Mouse (Mus musculus): ENCODE data around the gene Gzmd.
"Not testable (repeated sequence)": the region's sequence is repeated elsewhere in the genome, so short reads cannot be mapped to it uniquely, and the experiment has no call there.

Gene Gzmd

GRCm38 (mm10) chr14:56132508-56132907 lies at the start of gene Gzmd:
Gene Gzmd, minus strand, starts transcription at chr14:56132608.
- DNase-seq (ENCODE audit: low read depth, low spot score) = not testable (repeated sequence)

GRCm38 (mm10) chr14:56177651-56178050 lies 45.2 kb upstream of the Gzmd start:
- DNase-seq (ENCODE audit: low read depth, low spot score) = peak; percentile 71

GRCm38 (mm10) chr14:56174499-56174898 lies 42.1 kb upstream of the Gzmd start, which contains the start of gene Gzmn:
Gene Gzmn, minus strand, starts transcription at chr14:56174599.
- DNase-seq (ENCODE audit: low read depth, low spot score) = no peak

GRCm38 (mm10) chr14:56173396-56173795 lies 41.0 kb upstream of the Gzmd start:
- DNase-seq (ENCODE audit: low read depth, low spot score) = no peak

- no peak for DNase-seq (ENCODE audit: low read depth, low spot score)
Measured at GRCm38 (mm10) chr14:56172744-56173143, 40.3 kb upstream of the Gzmd start.

- no peak for DNase-seq (ENCODE audit: low read depth, low spot score)
Measured at GRCm38 (mm10) chr14:56168009-56168408, 35.6 kb upstream of the Gzmd start.

GRCm38 (mm10) chr14:56162109-56162508 lies 29.7 kb upstream of the Gzmd start:
- DNase-seq (ENCODE audit: low read depth, low spot score) = no peak

GRCm38 (mm10) chr14:56159479-56159878 lies 27.1 kb upstream of the Gzmd start, which contains the start of gene Gzmg:
Gene Gzmg, minus strand, starts transcription at chr14:56159579.
- DNase-seq (ENCODE audit: low read depth, low spot score) = not testable (repeated sequence)

- peak; percentile 40 for DNase-seq (ENCODE audit: low read depth, low spot score)
Measured at GRCm38 (mm10) chr14:56155340-56155739, 22.9 kb upstream of the Gzmd start.

- not testable (repeated sequence) for DNase-seq (ENCODE audit: low read depth, low spot score)
Measured at GRCm38 (mm10) chr14:56133675-56134074, 1.3 kb upstream of the Gzmd start.

GRCm38 (mm10) chr14:56128341-56128740 lies 4.1 kb downstream of the Gzmd start:
- DNase-seq (ENCODE audit: low read depth, low spot score) = peak; percentile 36

- DNase-seq (ENCODE audit: low read depth, low spot score) = no peak
Measured at GRCm38 (mm10) chr14:56123516-56123915, 8.9 kb downstream of the Gzmd start.

GRCm38 (mm10) chr14:56120525-56120924 lies 11.9 kb downstream of the Gzmd start, which contains the start of gene Gzme:
Gene Gzme, minus strand, starts transcription at chr14:56120625.
- DNase-seq (ENCODE audit: low read depth, low spot score) = no peak

- peak; percentile 74 for DNase-seq (ENCODE audit: low read depth, low spot score)
Measured at GRCm38 (mm10) chr14:56115531-56116310, 16.7 kb downstream of the Gzmd start.

- DNase-seq (ENCODE audit: low read depth, low spot score) = no peak
Measured at GRCm38 (mm10) chr14:56105447-56106180, 26.8 kb downstream of the Gzmd start.

- DNase-seq (ENCODE audit: low read depth, low spot score) = no peak
Measured at GRCm38 (mm10) chr14:56105016-56105415, 27.4 kb downstream of the Gzmd start.

- DNase-seq (ENCODE audit: low read depth, low spot score) = no peak
Measured at GRCm38 (mm10) chr14:56103452-56103851, 29.0 kb downstream of the Gzmd start.

GRCm38 (mm10) chr14:56102386-56102785 lies 30.0 kb downstream of the Gzmd start, which contains the start of gene Ctsg:
Gene Ctsg, minus strand, starts transcription at chr14:56102574.
- DNase-seq (ENCODE audit: low read depth, low spot score) = no peak

- DNase-seq (ENCODE audit: low read depth, low spot score) = peak; percentile 79
Measured at GRCm38 (mm10) chr14:56098940-56099339, 33.5 kb downstream of the Gzmd start.

- DNase-seq (ENCODE audit: low read depth, low spot score) = no peak
Measured at GRCm38 (mm10) chr14:56097597-56097996, 34.8 kb downstream of the Gzmd start.

GRCm38 (mm10) chr14:56093353-56093752 lies 39.1 kb downstream of the Gzmd start:
- DNase-seq (ENCODE audit: low read depth, low spot score) = no peak

- no peak for DNase-seq (ENCODE audit: low read depth, low spot score)
Measured at GRCm38 (mm10) chr14:56086711-56087110, 45.7 kb downstream of the Gzmd start.
